Mouse (Mus musculus): Measurements from ENCODE around the gene Zdhhc17.

GRCm38 (mm10) chr10:110993249-110993648 lies 16.7 kb downstream of the Zdhhc17 start:
- TF ChIP-seq GATA1 (IDR thresholded peaks at IDR 0.05; ENCODE audit: low read length) = no peak
- no peak for TF ChIP-seq TAL1 (IDR thresholded peaks at IDR 0.05; ENCODE audit: low read length)
